Mouse (Mus musculus): ENCODE data around the gene Hexim2.

Gene Hexim2

GRCm38 (mm10) chr11:103173771-103174344 lies 41.6 kb downstream of the Hexim2 start:
- no peak for DNase-seq (ENCODE audit: low spot score)

- no peak for DNase-seq (ENCODE audit: low spot score)
Measured at GRCm38 (mm10) chr11:103174411-103174832, 42.2 kb downstream of the Hexim2 start.

- no peak for DNase-seq (ENCODE audit: low spot score)
Measured at GRCm38 (mm10) chr11:103174891-103175391, 42.7 kb downstream of the Hexim2 start.

GRCm38 (mm10) chr11:103175688-103176442 lies 43.6 kb downstream of the Hexim2 start:
- no peak for DNase-seq (ENCODE audit: low spot score)

- DNase-seq (ENCODE audit: low spot score): no peak
Measured at GRCm38 (mm10) chr11:103176510-103176909, 44.3 kb downstream of the Hexim2 start.

- no peak for DNase-seq (ENCODE audit: low spot score)
Measured at GRCm38 (mm10) chr11:103177216-103177615, 45.0 kb downstream of the Hexim2 start.

- DNase-seq (ENCODE audit: low spot score): no peak
Measured at GRCm38 (mm10) chr11:103177815-103178485, 45.7 kb downstream of the Hexim2 start.

- DNase-seq (ENCODE audit: low spot score): no peak
Measured at GRCm38 (mm10) chr11:103178748-103179147, 46.5 kb downstream of the Hexim2 start.

- no peak for DNase-seq (ENCODE audit: low spot score)
Measured at GRCm38 (mm10) chr11:103180426-103180825, 48.2 kb downstream of the Hexim2 start.

- DNase-seq (ENCODE audit: low spot score): no peak
Measured at GRCm38 (mm10) chr11:103181349-103181748, 49.1 kb downstream of the Hexim2 start.

GRCm38 (mm10) chr11:103181911-103182310 lies 49.7 kb downstream of the Hexim2 start:
- DNase-seq (ENCODE audit: low spot score): no peak

- peak; percentile 34 for DNase-seq (ENCODE audit: low spot score)
Measured at GRCm38 (mm10) chr11:103184891-103185290, 52.7 kb downstream of the Hexim2 start.

All from ovary, postnatal 14 days (tissue).